Mouse (Mus musculus): ENCODE data around the gene Otol1. TPM values are rescaled to one million over a fixed set of nuclear protein-coding genes. Genes with fewer than 3 reads are reported as not detected.

Otol1 gene
- polyA plus RNA-seq, 1 experiment, result not detected

DNA sequence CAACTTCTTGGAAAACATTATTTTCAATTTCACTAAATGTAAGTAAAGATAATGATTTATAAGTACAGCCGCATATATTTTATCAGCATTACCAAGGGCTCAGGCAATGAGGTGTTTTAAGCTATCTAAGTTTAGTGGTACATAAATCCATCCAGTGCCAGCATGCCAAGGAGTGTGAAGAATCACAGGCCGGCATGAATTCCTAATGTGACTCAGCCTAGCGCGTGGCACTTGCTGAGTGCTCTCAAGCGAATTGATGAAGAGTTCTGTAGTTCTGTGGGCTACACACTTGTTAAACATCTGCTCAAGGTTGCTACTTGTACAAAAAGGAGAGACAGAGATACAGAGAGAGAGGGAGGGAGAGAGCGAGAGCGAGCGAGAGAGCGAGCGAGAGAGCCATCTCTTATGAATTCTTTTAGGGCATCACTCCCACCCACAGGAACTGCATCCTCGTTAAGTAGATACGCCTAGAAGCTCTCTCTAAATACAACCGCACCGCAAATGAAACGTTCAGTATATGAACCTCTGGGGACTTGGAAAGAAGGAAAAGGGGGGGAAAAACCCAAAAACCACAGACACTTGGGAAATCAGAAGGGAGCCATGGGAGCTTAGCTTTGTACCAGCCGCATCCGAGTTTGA, 4.2 kb upstream of the Otol1 start:
- H3K4me1 ChIP-seq (ENCODE audit: control insufficient read depth, insufficient read depth, low read length), result no peaks in the 10 kb centered on the region
- H3K4me3 ChIP-seq (ENCODE audit: low read depth, low read length), result no peak overlapping the region
- H3K9me3 ChIP-seq (replicated peaks; ENCODE audit: control insufficient read depth, insufficient read depth, low read length, poor library complexity, severe bottlenecking), result no peaks in the 10 kb centered on the region
- TF ChIP-seq POLR2A (IDR thresholded peaks at IDR 0.05; ENCODE audit: insufficient read depth, low read length), result no peak
- no peak for TF ChIP-seq CTCF (IDR thresholded peaks at IDR 0.05; ENCODE audit: low read depth, low read length)
- TF ChIP-seq EP300 (IDR thresholded peaks at IDR 0.05; ENCODE audit: insufficient read depth, low read depth, low read length), result no peak
- no peaks in the 10 kb centered on the region; the same call in 1 of the 2 replicates for H3K27me3 ChIP-seq (ENCODE audit: control insufficient read depth, insufficient read depth, low read length, poor library complexity, severe bottlenecking)
- no peak overlapping the region for H3K27ac ChIP-seq (ENCODE audit: insufficient read depth, low read length)
- no peaks in the 10 kb centered on the region for H3K36me3 ChIP-seq (ENCODE audit: control insufficient read depth, insufficient read depth, low read length, poor library complexity, severe bottlenecking)
- H3K9ac ChIP-seq (ENCODE audit: low read depth, poor library complexity, severe bottlenecking), result no peak overlapping the region

GRCm38 (mm10) chr3:70003955-70004354, 3.5 kb upstream of the Otol1 start:
- H3K9me3 ChIP-seq (replicated peaks; ENCODE audit: control insufficient read depth, insufficient read depth, low read length, poor library complexity, severe bottlenecking), result no peaks in the 10 kb centered on the region
- no peaks in the 10 kb centered on the region for H3K4me1 ChIP-seq (ENCODE audit: control insufficient read depth, insufficient read depth, low read length)
- no peaks in the 10 kb centered on the region; the same call in 1 of the 2 replicates for H3K27me3 ChIP-seq (ENCODE audit: control insufficient read depth, insufficient read depth, low read length, poor library complexity, severe bottlenecking)
- H3K27ac ChIP-seq (ENCODE audit: insufficient read depth, low read length), result no peak overlapping the region
- no peaks in the 10 kb centered on the region for H3K36me3 ChIP-seq (ENCODE audit: control insufficient read depth, insufficient read depth, low read length, poor library complexity, severe bottlenecking)
- no peak overlapping the region for H3K9ac ChIP-seq (ENCODE audit: low read depth, poor library complexity, severe bottlenecking)
- no peak for TF ChIP-seq EP300 (IDR thresholded peaks at IDR 0.05; ENCODE audit: insufficient read depth, low read depth, low read length)
- peak; percentile 70 for TF ChIP-seq CTCF (IDR thresholded peaks at IDR 0.05; ENCODE audit: low read depth, low read length)
- H3K4me3 ChIP-seq (ENCODE audit: low read depth, low read length), result no peak overlapping the region

DNA sequence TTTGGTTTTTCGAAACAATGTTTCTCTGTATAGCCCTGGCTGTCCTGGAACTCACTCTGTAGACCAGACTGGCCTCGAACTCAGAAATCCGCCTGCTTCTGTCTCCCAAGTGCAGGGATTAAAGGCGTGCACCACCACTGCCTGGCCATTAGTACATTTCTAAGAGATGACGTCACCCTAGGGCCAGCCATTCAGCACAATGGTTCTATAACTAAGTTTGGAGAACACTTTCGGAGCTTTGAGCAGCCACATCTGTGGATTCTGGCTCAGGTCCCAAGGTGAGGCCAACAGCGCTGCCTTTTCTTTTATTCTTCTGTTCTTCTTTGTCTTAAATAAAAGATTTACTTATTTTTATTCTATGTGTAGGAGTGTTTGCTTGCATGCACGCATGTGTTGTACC, 3.0 kb upstream of the Otol1 start:
- Histone ChIP-seq H3K4me1 (ENCODE audit: control insufficient read depth, insufficient read depth, low read length) (no peaks in the 10 kb centered on the region), H3K4me3 (ENCODE audit: low read depth, low read length) (no peak overlapping the region), H3K9ac (ENCODE audit: low read depth, poor library complexity, severe bottlenecking) (no peak overlapping the region), H3K36me3 (ENCODE audit: control insufficient read depth, insufficient read depth, low read length, poor library complexity, severe bottlenecking) (no peaks in the 10 kb centered on the region), H3K9me3 (replicated peaks; ENCODE audit: control insufficient read depth, insufficient read depth, low read length, poor library complexity, severe bottlenecking) (no peaks in the 10 kb centered on the region), H3K27ac (ENCODE audit: insufficient read depth, low read length) (no peak overlapping the region), H3K27me3 (ENCODE audit: control insufficient read depth, insufficient read depth, low read length, poor library complexity, severe bottlenecking) (no peaks in the 10 kb centered on the region; the same call in 1 of the 2 replicates)
- TF ChIP-seq POLR2A (IDR thresholded peaks at IDR 0.05; ENCODE audit: insufficient read depth, low read length) (no peak), EP300 (IDR thresholded peaks at IDR 0.05; ENCODE audit: insufficient read depth, low read depth, low read length) (no peak), CTCF (IDR thresholded peaks at IDR 0.05; ENCODE audit: low read depth, low read length) (no peak)

- Histone ChIP-seq H3K9me3 (replicated peaks; ENCODE audit: control insufficient read depth, insufficient read depth, low read length, poor library complexity, severe bottlenecking) (no peaks in the 10 kb centered on the region), H3K27ac (ENCODE audit: insufficient read depth, low read length) (no peak overlapping the region), H3K27me3 (ENCODE audit: control insufficient read depth, insufficient read depth, low read length, poor library complexity, severe bottlenecking) (no peaks in the 10 kb centered on the region), H3K4me3 (ENCODE audit: low read depth, low read length) (no peak overlapping the region), H3K4me1 (ENCODE audit: control insufficient read depth, insufficient read depth, low read length) (no peaks in the 10 kb centered on the region), H3K36me3 (ENCODE audit: control insufficient read depth, insufficient read depth, low read length, poor library complexity, severe bottlenecking) (no peaks in the 10 kb centered on the region), H3K9ac (ENCODE audit: low read depth, poor library complexity, severe bottlenecking) (no peak overlapping the region)
- no peak for TF ChIP-seq CTCF (IDR thresholded peaks at IDR 0.05; ENCODE audit: low read depth, low read length)
- TF ChIP-seq EP300 (IDR thresholded peaks at IDR 0.05; ENCODE audit: insufficient read depth, low read depth, low read length), result no peak
- TF ChIP-seq POLR2A (IDR thresholded peaks at IDR 0.05; ENCODE audit: insufficient read depth, low read length), result no peak
Observed at GRCm38 (mm10) chr3:70012641-70013040, 5.2 kb downstream of the Otol1 start.

- no peaks in the 10 kb centered on the region for H3K4me1 ChIP-seq (ENCODE audit: control insufficient read depth, insufficient read depth, low read length)
- no peaks in the 10 kb centered on the region for H3K9me3 ChIP-seq (replicated peaks; ENCODE audit: control insufficient read depth, insufficient read depth, low read length, poor library complexity, severe bottlenecking)
- no peak overlapping the region for H3K9ac ChIP-seq (ENCODE audit: low read depth, poor library complexity, severe bottlenecking)
- H3K4me3 ChIP-seq (ENCODE audit: low read depth, low read length), result no peak overlapping the region
- no peak for TF ChIP-seq EP300 (IDR thresholded peaks at IDR 0.05; ENCODE audit: insufficient read depth, low read depth, low read length)
- TF ChIP-seq CTCF (IDR thresholded peaks at IDR 0.05; ENCODE audit: low read depth, low read length), result no peak
- TF ChIP-seq POLR2A (IDR thresholded peaks at IDR 0.05; ENCODE audit: insufficient read depth, low read length), result no peak
- H3K27ac ChIP-seq (ENCODE audit: insufficient read depth, low read length), result no peak overlapping the region
- H3K36me3 ChIP-seq (ENCODE audit: control insufficient read depth, insufficient read depth, low read length, poor library complexity, severe bottlenecking), result no peaks in the 10 kb centered on the region
- no peaks in the 10 kb centered on the region for H3K27me3 ChIP-seq (ENCODE audit: control insufficient read depth, insufficient read depth, low read length, poor library complexity, severe bottlenecking)
Observed at GRCm38 (mm10) chr3:70026605-70027004, 19.2 kb downstream of the Otol1 start.

DNA sequence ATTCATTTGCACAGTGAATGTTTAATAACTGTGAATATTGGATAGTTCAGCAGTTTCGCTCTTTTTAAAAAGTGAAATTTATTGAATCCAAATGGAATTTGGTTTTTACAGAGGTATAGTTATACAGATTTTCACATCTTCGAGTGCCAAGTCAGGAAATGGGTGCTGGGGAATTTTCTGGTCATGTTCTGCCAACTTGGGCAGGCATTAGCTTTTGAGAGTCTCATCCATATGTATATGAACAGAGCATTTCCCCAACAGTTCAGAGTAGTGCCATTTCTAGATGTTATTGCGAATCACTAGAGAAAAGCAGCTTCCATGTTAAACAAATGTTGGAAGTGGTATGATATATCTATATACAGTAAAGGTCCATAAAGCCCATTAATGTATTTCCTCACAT, 21.8 kb downstream of the Otol1 start:
- Histone ChIP-seq H3K9me3 (replicated peaks; ENCODE audit: control insufficient read depth, insufficient read depth, low read length, poor library complexity, severe bottlenecking) (no peaks in the 10 kb centered on the region), H3K9ac (ENCODE audit: low read depth, poor library complexity, severe bottlenecking) (no peak overlapping the region), H3K4me1 (ENCODE audit: control insufficient read depth, insufficient read depth, low read length) (no peaks in the 10 kb centered on the region), H3K27ac (ENCODE audit: insufficient read depth, low read length) (no peak overlapping the region), H3K4me3 (ENCODE audit: low read depth, low read length) (no peak overlapping the region), H3K27me3 (ENCODE audit: control insufficient read depth, insufficient read depth, low read length, poor library complexity, severe bottlenecking) (no peaks in the 10 kb centered on the region), H3K36me3 (ENCODE audit: control insufficient read depth, insufficient read depth, low read length, poor library complexity, severe bottlenecking) (no peaks in the 10 kb centered on the region)
- no peak for TF ChIP-seq CTCF (IDR thresholded peaks at IDR 0.05; ENCODE audit: low read depth, low read length)
- no peak for TF ChIP-seq EP300 (IDR thresholded peaks at IDR 0.05; ENCODE audit: insufficient read depth, low read depth, low read length)
- no peak for TF ChIP-seq POLR2A (IDR thresholded peaks at IDR 0.05; ENCODE audit: insufficient read depth, low read length)
